ENCODE assay signal across 1 mouse cellular context in genomic region chr2:158628858-158629257, GRCm38 (mm10).
A peak's percentile ranks its signal among the peaks of the same experiment; 100 is the strongest.
TF ChIP-seq lines count a peak whose summit lies in the region.

No protein-coding gene starts in this region.

TF ChIP-seq in MEL, 35 proteins besides CTCF, POLR2A, EP300 and RAD21:
- TF ChIP-seq POLR2AphosphoS2 (IDR thresholded peaks at IDR 0.05; ENCODE audit: low read length) (no peak), TAL1 (IDR thresholded peaks at IDR 0.05; ENCODE audit: low read length) (no peak), USF1 (IDR thresholded peaks at IDR 0.05; ENCODE audit: low read depth, low read length) (no peak), ZKSCAN1 (IDR thresholded peaks at IDR 0.05; ENCODE audit: low read depth, low read length) (no peak), SMC3 (IDR thresholded peaks at IDR 0.05; ENCODE audit: low read depth, low read length) (peak; percentile 12; the same call in 1 of the 2 replicates)
